Mouse (Mus musculus) lung, embryonic 16.5 days (tissue): Measurements from ENCODE around the gene Cd63. TPM values are rescaled to one million over a fixed set of nuclear protein-coding genes. Genes with fewer than 3 reads are reported as not detected.

Experiments used
- ATAC-seq: fragments of 200-750 bp; cut with Nextera tagmentation; 2 replicates; pipeline ENCODE4 v1.8.0; 2017; ENCODE audit warnings: low read depth, mild to moderate bottlenecking, moderate library complexity
- H3K27ac ChIP-seq: fragments of 300-500 bp; sonication (generic); 2 replicates; pipeline ENCODE4 v1.5.1; 2014; ENCODE audit warnings: mild to moderate bottlenecking, control low read depth, low read length
- H3K27me3 ChIP-seq: fragments of 300-500 bp; sonication (generic); 2 replicates; pipeline ENCODE4 v1.6.1; 2014; ENCODE audit warnings: low read depth, low read length, mixed read lengths; ENCODE audit not compliant: control insufficient read depth, insufficient read depth
- H3K36me3 ChIP-seq: fragments of 300-500 bp; sonication (generic); 2 replicates; pipeline ENCODE4 v1.6.1; 2014; ENCODE audit warnings: low read length; ENCODE audit not compliant: control insufficient read depth, insufficient read depth
- H3K4me1 ChIP-seq: fragments of 300-500 bp; sonication (generic); replicated peaks from 2 replicates; pipeline ENCODE4 v1.6.1; 2014; ENCODE audit warnings: low read length, mixed read lengths; ENCODE audit not compliant: control insufficient read depth, insufficient read depth
- H3K4me2 ChIP-seq: fragments of 300-500 bp; sonication (generic); 2 replicates; pipeline ENCODE4 v1.6.1; 2014; ENCODE audit warnings: low read depth, low read length, control low read depth
- H3K4me3 ChIP-seq: fragments of 300-500 bp; sonication (generic); 2 replicates; pipeline ENCODE4 v1.5.1; 2014; ENCODE audit warnings: mild to moderate bottlenecking, low read length, control low read depth
- H3K9ac ChIP-seq: fragments of 300-500 bp; sonication (generic); 2 replicates; pipeline ENCODE4 v1.6.1; 2014; ENCODE audit warnings: low read length, control low read depth
- H3K9me3 ChIP-seq: fragments of 300-500 bp; sonication (generic); 2 replicates; pipeline ENCODE4 v1.6.1; 2016; ENCODE audit warnings: low read length; ENCODE audit not compliant: control insufficient read depth
- WGBS: fragments of 180-500 bp; shearing (Covaris S2); extraction: QIAGEN DNeasy Blood & Tissue Kit; methylation state at CpG from one replicate; pipeline ENCODE4 v1.1.7; 2014; 5-methylcytosine and 5-hydroxymethylcytosine counted together
- polyA plus RNA-seq: library from polyadenylated mRNA; unstranded; fragments of >200 nt; fragmentation: Nextera tagmentation; extraction: Ambion mirVana; gene quantifications from 2 replicates; pipeline ENCODE4 v1.2.1, GENCODE M21; 2015

Cd63 gene
- polyA plus RNA-seq, 1 experiment from 2014 or later = 568 TPM

GRCm38 (mm10) chr10:128940475-128941061 lies 39.8 kb downstream of the Cd63 start:
- WGBS = 82% methylated on average over 10 of the region's 10 CpGs
- ATAC-seq = no peak
- H3K9ac ChIP-seq = no peak overlapping the region
- no peak overlapping the region for H3K27ac ChIP-seq
- H3K4me2 ChIP-seq = no peak overlapping the region
- H3K4me1 ChIP-seq = no peaks in the 10 kb centered on the region
- H3K36me3 ChIP-seq = no peaks in the 10 kb centered on the region
- no peak overlapping the region for H3K4me3 ChIP-seq
- H3K9me3 ChIP-seq = no peaks in the 10 kb centered on the region
- H3K27me3 ChIP-seq = peaks cover 7% of the 10 kb centered on the region

GRCm38 (mm10) chr10:128945675-128946074 lies 44.9 kb downstream of the Cd63 start:
- H3K27me3 ChIP-seq = no peaks in the 10 kb centered on the region
- H3K4me1 ChIP-seq = no peaks in the 10 kb centered on the region
- H3K4me2 ChIP-seq = no peak overlapping the region
- no peak overlapping the region for H3K9ac ChIP-seq
- H3K36me3 ChIP-seq = no peaks in the 10 kb centered on the region
- no peak for ATAC-seq
- no peak overlapping the region for H3K4me3 ChIP-seq
- 28% methylated on average over 3 of the region's 3 CpGs for WGBS
- H3K27ac ChIP-seq = no peak overlapping the region
- no peaks in the 10 kb centered on the region for H3K9me3 ChIP-seq

- no peaks in the 10 kb centered on the region for H3K4me1 ChIP-seq
- H3K27ac ChIP-seq = no peak overlapping the region
- no peak for ATAC-seq
- WGBS = 89% methylated on average over 4 of the region's 4 CpGs
- no peak overlapping the region for H3K4me2 ChIP-seq
- no peaks in the 10 kb centered on the region for H3K36me3 ChIP-seq
- H3K9me3 ChIP-seq = no peaks in the 10 kb centered on the region
- H3K27me3 ChIP-seq = no peaks in the 10 kb centered on the region
- no peak overlapping the region for H3K4me3 ChIP-seq
- no peak overlapping the region for H3K9ac ChIP-seq
Observed at GRCm38 (mm10) chr10:128947496-128947895, 46.7 kb downstream of the Cd63 start.

- H3K9me3 ChIP-seq = no peaks in the 10 kb centered on the region
Observed at GRCm38 (mm10) chr10:128950208-128950887, 49.6 kb downstream of the Cd63 start.

GRCm38 (mm10) chr10:128958340-128958739 lies 57.6 kb downstream of the Cd63 start:
- H3K36me3 ChIP-seq = no peaks in the 10 kb centered on the region
- H3K27me3 ChIP-seq = no peaks in the 10 kb centered on the region
- no peak overlapping the region for H3K4me2 ChIP-seq
- H3K9me3 ChIP-seq = no peaks in the 10 kb centered on the region
- no peak overlapping the region for H3K4me3 ChIP-seq
- no peak overlapping the region for H3K9ac ChIP-seq
- 68% methylated on average over 10 of the region's 10 CpGs for WGBS
- no peaks in the 10 kb centered on the region for H3K4me1 ChIP-seq
- ATAC-seq = no peak
- H3K27ac ChIP-seq = no peak overlapping the region

More at GRCm38 (mm10) chr10:128950208-128950887, 49.6 kb downstream of the Cd63 start:
- Histone ChIP-seq H3K4me3 (no peak overlapping the region), H3K4me2 (no peak overlapping the region), H3K36me3 (no peaks in the 10 kb centered on the region), H3K4me1 (no peaks in the 10 kb centered on the region), H3K9ac (no peak overlapping the region), H3K27ac (no peak overlapping the region), H3K27me3 (no peaks in the 10 kb centered on the region)
- WGBS = 49% methylated on average over 16 of the region's 16 CpGs
- ATAC-seq = no peak

GRCm38 (mm10) chr10:128960142-128960541 lies 59.4 kb downstream of the Cd63 start:
- 55% methylated on average over 4 of the region's 4 CpGs for WGBS
- Histone ChIP-seq H3K4me3 (no peak overlapping the region), H3K27me3 (no peaks in the 10 kb centered on the region), H3K4me2 (no peak overlapping the region), H3K9me3 (no peaks in the 10 kb centered on the region), H3K4me1 (no peaks in the 10 kb centered on the region), H3K36me3 (no peaks in the 10 kb centered on the region), H3K9ac (no peak overlapping the region), H3K27ac (no peak overlapping the region)
- no peak for ATAC-seq

- H3K27me3 ChIP-seq = no peaks in the 10 kb centered on the region
- no peak for ATAC-seq
- no peaks in the 10 kb centered on the region for H3K9me3 ChIP-seq
- no peak within 1 kb of the TSS for H3K27ac ChIP-seq
- H3K4me3 ChIP-seq = no peak within 1 kb of the TSS
- H3K4me1 ChIP-seq = no peaks in the 10 kb centered on the region
- WGBS = 71% methylated on average over 12 of the region's 12 CpGs
- H3K36me3 ChIP-seq = no peaks in the 10 kb centered on the region
- no peak within 1 kb of the TSS for H3K9ac ChIP-seq
- no peak within 1 kb of the TSS for H3K4me2 ChIP-seq
Observed at GRCm38 (mm10) chr10:128960590-128961584, 60.1 kb downstream of the Cd63 start, which contains the start of gene Mettl7b. Mettl7b (minus strand) TSS chr10:128960988.
